Mouse (Mus musculus) urinary bladder, postnatal 14 days (tissue): ENCODE measurements at regions not wholly inside any gene's neighbourhood (a gene's known extent, or its start where the extent isn't known, plus 50 kb on each side); places are given as distances from the start of the nearest gene placed in this dataset.

ENCODE experiments used
- DNase-seq: peaks from one replicate; pipeline ENCODE4 v3.0.0; 2021; ENCODE audit warnings: low spot score

DNA sequence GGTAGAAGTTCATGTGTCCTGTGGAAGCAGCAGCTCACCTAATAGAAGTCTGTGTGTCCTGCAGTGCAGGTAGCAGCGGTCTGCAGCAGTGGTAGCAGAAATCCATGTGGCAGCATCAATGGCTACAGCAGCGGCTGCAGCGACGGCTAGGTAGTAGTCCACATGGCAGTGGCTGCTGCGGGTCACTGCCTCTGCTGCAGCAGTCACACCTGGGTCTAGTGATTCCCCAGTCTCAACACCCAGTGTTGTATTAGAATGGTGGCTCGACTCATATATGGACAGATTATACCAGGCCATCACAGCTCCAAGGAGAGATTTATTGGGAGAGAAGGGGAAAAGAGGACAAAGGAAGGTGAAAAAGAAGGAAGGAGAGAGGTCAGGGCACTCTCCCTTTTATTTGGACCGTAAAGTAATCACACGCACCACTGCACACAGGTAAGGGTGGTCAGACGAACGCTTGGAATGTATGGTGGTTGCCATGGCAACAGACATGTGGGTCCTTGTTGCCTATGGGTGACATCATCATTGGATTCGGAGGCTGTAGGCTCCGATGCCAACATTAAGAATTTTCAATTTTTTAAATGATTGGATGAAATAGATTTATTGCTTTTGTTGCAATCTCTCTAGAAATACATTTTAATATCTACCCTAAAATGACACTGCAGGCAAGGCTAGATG lies 71.2 kb upstream of the Ccdc85a start:
- DNase-seq, result no peak

DNA sequence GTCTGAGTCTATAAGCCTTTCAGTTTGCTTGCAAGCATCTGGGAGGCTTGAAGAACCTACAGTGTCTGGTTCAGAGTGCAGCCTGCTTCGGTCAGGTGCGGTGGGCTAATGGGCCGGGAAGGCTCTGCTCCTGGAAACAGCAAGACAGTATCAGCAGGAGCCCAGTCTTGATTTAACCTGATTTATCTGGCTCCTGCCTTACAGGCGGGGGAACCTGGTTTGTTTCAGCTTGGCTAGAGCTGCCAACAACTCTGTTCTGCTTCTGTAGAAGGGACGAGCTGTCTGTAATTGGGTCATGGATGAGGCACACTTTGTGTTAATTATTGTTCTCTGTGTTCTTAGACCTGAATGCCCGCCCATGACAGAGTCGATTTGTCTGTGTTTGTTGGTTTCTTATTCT lies 65.3 kb upstream of the Ccdc85a start:
- no peak for DNase-seq

DNA sequence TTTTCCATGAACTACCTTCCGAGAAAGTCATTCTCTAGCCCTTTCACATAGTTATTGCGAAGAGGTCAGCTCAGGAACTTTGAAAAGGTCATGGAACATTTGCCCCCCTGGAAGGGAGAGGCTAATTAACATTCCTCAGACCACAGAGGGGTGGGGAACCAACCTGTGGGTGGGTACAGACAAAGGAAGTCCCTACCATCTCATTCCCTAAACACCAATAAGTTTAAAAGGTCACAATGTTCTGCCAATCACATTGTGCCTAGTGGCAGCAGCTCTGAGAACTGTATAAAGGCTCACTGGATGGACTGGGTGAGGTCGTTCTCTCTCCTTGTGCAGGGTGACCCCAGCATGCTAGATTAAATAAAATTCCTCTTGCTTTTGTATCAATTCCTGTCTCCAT lies 64.8 kb upstream of the Ccdc85a start:
- no peak for DNase-seq

DNA sequence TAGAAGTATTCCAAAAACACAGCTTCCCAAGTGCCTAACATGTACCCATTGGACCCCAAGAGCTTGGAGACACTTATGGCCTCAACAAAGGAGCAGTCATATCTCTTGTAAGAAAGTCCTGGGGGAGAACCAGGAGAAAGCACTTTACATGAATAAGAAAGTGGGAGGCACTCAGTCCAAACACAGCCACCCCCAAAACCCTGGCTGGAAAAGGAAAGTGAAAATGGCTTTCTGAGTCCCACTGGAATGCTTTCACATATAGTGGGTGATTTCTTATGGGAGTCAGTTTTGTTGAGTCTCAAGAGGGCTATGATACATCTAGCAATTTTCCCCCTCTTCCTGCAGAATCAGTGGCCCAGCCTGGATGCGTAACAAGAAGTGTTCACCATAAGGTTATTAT lies 55.0 kb upstream of the Ccdc85a start:
- DNase-seq, result no peak

DNA sequence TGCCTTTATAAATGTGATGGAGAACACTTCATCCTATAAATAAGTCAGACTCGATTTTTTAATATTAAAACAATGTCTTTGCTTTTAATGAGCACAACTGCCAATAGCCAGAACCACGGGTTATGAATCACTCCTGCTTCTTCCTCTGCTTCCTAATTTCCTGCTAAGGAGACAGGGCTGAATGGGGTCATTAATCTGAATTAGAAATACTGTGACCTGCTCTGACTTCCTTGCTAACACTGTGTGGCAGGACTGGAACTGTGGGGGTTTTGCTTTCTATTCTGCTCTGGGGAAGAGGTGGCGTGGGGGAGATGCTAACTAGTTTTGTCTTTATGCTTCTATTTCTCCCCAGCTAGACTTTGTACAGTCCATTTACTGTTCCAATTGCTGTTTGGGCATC lies 52.6 kb upstream of the Ccdc85a start:
- DNase-seq, result no peak
